Mouse (Mus musculus): ENCODE measurements around the gene Synm. TPM values are rescaled to one million over a fixed set of nuclear protein-coding genes. Genes with fewer than 3 reads are reported as not detected.

The Synm gene
- polyA plus RNA-seq, 1 experiment from 2014 or later: 7.1 TPM

GRCm38 (mm10) chr7:67732276-67732675 is 27.3 kb downstream of the Synm start:
- 77% methylated on average over 4 of the region's 4 CpGs for WGBS
- H3K9ac ChIP-seq (ENCODE audit: low read depth, low read length): no peak overlapping the region
- no peaks in the 10 kb centered on the region; the same call in 1 of the 2 replicates for H3K4me1 ChIP-seq (ENCODE audit: control insufficient read depth, insufficient read depth, low read depth, low read length)

GRCm38 (mm10) chr7:67730431-67731110 is 29.0 kb downstream of the Synm start:
- H3K4me1 ChIP-seq (ENCODE audit: control insufficient read depth, insufficient read depth, low read depth, low read length): no peaks in the 10 kb centered on the region
- no peak overlapping the region for H3K27ac ChIP-seq (ENCODE audit: low read depth, low read length)
- no peak for ATAC-seq
- H3K9ac ChIP-seq (ENCODE audit: low read depth, low read length): no peak overlapping the region
- no peaks in the 10 kb centered on the region for H3K36me3 ChIP-seq (ENCODE audit: control insufficient read depth, insufficient read depth, low read length)
- H3K27me3 ChIP-seq (replicated peaks; ENCODE audit: control insufficient read depth, insufficient read depth, low read length): no peaks in the 10 kb centered on the region
- H3K9me3 ChIP-seq (ENCODE audit: control insufficient read depth, low read length): no peaks in the 10 kb centered on the region
- H3K4me3 ChIP-seq (ENCODE audit: low read length): no peak overlapping the region
- WGBS: 52% methylated on average over 5 of the region's 5 CpGs
- no peak overlapping the region for H3K4me2 ChIP-seq (ENCODE audit: low read length)

More at GRCm38 (mm10) chr7:67732276-67732675, 27.3 kb downstream of the Synm start:
- ATAC-seq: no peak
- no peaks in the 10 kb centered on the region for H3K9me3 ChIP-seq (ENCODE audit: control insufficient read depth, low read length)
- H3K36me3 ChIP-seq (ENCODE audit: control insufficient read depth, insufficient read depth, low read length): no peaks in the 10 kb centered on the region
- H3K27me3 ChIP-seq (replicated peaks; ENCODE audit: control insufficient read depth, insufficient read depth, low read length): no peaks in the 10 kb centered on the region
- no peak overlapping the region for H3K4me3 ChIP-seq (ENCODE audit: low read length)
- H3K4me2 ChIP-seq (ENCODE audit: low read length): no peak overlapping the region
- no peak overlapping the region for H3K27ac ChIP-seq (ENCODE audit: low read depth, low read length)

GRCm38 (mm10) chr7:67728809-67729208 is 30.7 kb downstream of the Synm start:
- no peaks in the 10 kb centered on the region for H3K27me3 ChIP-seq (replicated peaks; ENCODE audit: control insufficient read depth, insufficient read depth, low read length)
- no peak overlapping the region for H3K27ac ChIP-seq (ENCODE audit: low read depth, low read length)
- 93% methylated on average over 4 of the region's 4 CpGs for WGBS
- no peak overlapping the region for H3K9ac ChIP-seq (ENCODE audit: low read depth, low read length)
- H3K4me3 ChIP-seq (ENCODE audit: low read length): no peak overlapping the region
- H3K36me3 ChIP-seq (ENCODE audit: control insufficient read depth, insufficient read depth, low read length): no peaks in the 10 kb centered on the region
- no peaks in the 10 kb centered on the region for H3K4me1 ChIP-seq (ENCODE audit: control insufficient read depth, insufficient read depth, low read depth, low read length)
- H3K9me3 ChIP-seq (ENCODE audit: control insufficient read depth, low read length): no peaks in the 10 kb centered on the region
- no peak for ATAC-seq
- H3K4me2 ChIP-seq (ENCODE audit: low read length): no peak overlapping the region

GRCm38 (mm10) chr7:67728203-67728602 is 31.3 kb downstream of the Synm start:
- Histone ChIP-seq H3K27me3 (replicated peaks; ENCODE audit: control insufficient read depth, insufficient read depth, low read length) (no peaks in the 10 kb centered on the region), H3K4me1 (ENCODE audit: control insufficient read depth, insufficient read depth, low read depth, low read length) (no peaks in the 10 kb centered on the region), H3K9ac (ENCODE audit: low read depth, low read length) (no peak overlapping the region), H3K27ac (ENCODE audit: low read depth, low read length) (no peak overlapping the region), H3K4me3 (ENCODE audit: low read length) (no peak overlapping the region), H3K9me3 (ENCODE audit: control insufficient read depth, low read length) (no peaks in the 10 kb centered on the region), H3K4me2 (ENCODE audit: low read length) (no peak overlapping the region), H3K36me3 (ENCODE audit: control insufficient read depth, insufficient read depth, low read length) (no peaks in the 10 kb centered on the region)
- 90% methylated on average over 4 of the region's 4 CpGs for WGBS
- ATAC-seq: no peak

- 60% methylated on average over 9 of the region's 9 CpGs for WGBS
- Histone ChIP-seq H3K27ac (ENCODE audit: low read depth, low read length) (no peak overlapping the region), H3K27me3 (replicated peaks; ENCODE audit: control insufficient read depth, insufficient read depth, low read length) (no peaks in the 10 kb centered on the region), H3K4me2 (ENCODE audit: low read length) (no peak overlapping the region), H3K9me3 (ENCODE audit: control insufficient read depth, low read length) (no peaks in the 10 kb centered on the region), H3K4me3 (ENCODE audit: low read length) (no peak overlapping the region), H3K4me1 (ENCODE audit: control insufficient read depth, insufficient read depth, low read depth, low read length) (no peaks in the 10 kb centered on the region), H3K9ac (ENCODE audit: low read depth, low read length) (no peak overlapping the region), H3K36me3 (ENCODE audit: control insufficient read depth, insufficient read depth, low read length) (no peaks in the 10 kb centered on the region)
- no peak for ATAC-seq
Observed at GRCm38 (mm10) chr7:67725016-67725415, 34.5 kb downstream of the Synm start.

GRCm38 (mm10) chr7:67724536-67724935 is 35.0 kb downstream of the Synm start:
- no peak overlapping the region for H3K4me2 ChIP-seq (ENCODE audit: low read length)
- H3K9ac ChIP-seq (ENCODE audit: low read depth, low read length): no peak overlapping the region
- no peak overlapping the region for H3K27ac ChIP-seq (ENCODE audit: low read depth, low read length)
- H3K27me3 ChIP-seq (replicated peaks; ENCODE audit: control insufficient read depth, insufficient read depth, low read length): no peaks in the 10 kb centered on the region
- H3K4me1 ChIP-seq (ENCODE audit: control insufficient read depth, insufficient read depth, low read depth, low read length): no peaks in the 10 kb centered on the region
- H3K9me3 ChIP-seq (ENCODE audit: control insufficient read depth, low read length): no peaks in the 10 kb centered on the region
- no peak for ATAC-seq
- 70% methylated on average over 4 of the region's 4 CpGs for WGBS
- H3K4me3 ChIP-seq (ENCODE audit: low read length): no peak overlapping the region
- H3K36me3 ChIP-seq (ENCODE audit: control insufficient read depth, insufficient read depth, low read length): no peaks in the 10 kb centered on the region

GRCm38 (mm10) chr7:67722163-67722562 is 37.4 kb downstream of the Synm start:
- WGBS: 42% methylated on average over 2 of the region's 2 CpGs
- H3K4me2 ChIP-seq (ENCODE audit: low read length): no peak overlapping the region
- ATAC-seq: no peak

GRCm38 (mm10) chr7:67718804-67719203 is 40.7 kb downstream of the Synm start:
- Histone ChIP-seq H3K9ac (ENCODE audit: low read depth, low read length) (no peak overlapping the region), H3K9me3 (ENCODE audit: control insufficient read depth, low read length) (no peaks in the 10 kb centered on the region), H3K36me3 (ENCODE audit: control insufficient read depth, insufficient read depth, low read length) (no peaks in the 10 kb centered on the region), H3K4me3 (ENCODE audit: low read length) (no peak overlapping the region), H3K4me1 (ENCODE audit: control insufficient read depth, insufficient read depth, low read depth, low read length) (peaks cover 6% of the 10 kb centered on the region), H3K4me2 (ENCODE audit: low read length) (no peak overlapping the region), H3K27ac (ENCODE audit: low read depth, low read length) (no peak overlapping the region), H3K27me3 (replicated peaks; ENCODE audit: control insufficient read depth, insufficient read depth, low read length) (no peaks in the 10 kb centered on the region)
- WGBS: 48% methylated on average over 8 of the region's 8 CpGs
- ATAC-seq: no peak

More at GRCm38 (mm10) chr7:67722163-67722562, 37.4 kb downstream of the Synm start:
- Histone ChIP-seq H3K9me3 (ENCODE audit: control insufficient read depth, low read length) (no peaks in the 10 kb centered on the region), H3K4me3 (ENCODE audit: low read length) (no peak overlapping the region), H3K9ac (ENCODE audit: low read depth, low read length) (no peak overlapping the region), H3K27me3 (replicated peaks; ENCODE audit: control insufficient read depth, insufficient read depth, low read length) (no peaks in the 10 kb centered on the region), H3K27ac (ENCODE audit: low read depth, low read length) (no peak overlapping the region), H3K4me1 (ENCODE audit: control insufficient read depth, insufficient read depth, low read depth, low read length) (no peaks in the 10 kb centered on the region), H3K36me3 (ENCODE audit: control insufficient read depth, insufficient read depth, low read length) (no peaks in the 10 kb centered on the region)

- Histone ChIP-seq H3K27me3 (replicated peaks; ENCODE audit: control insufficient read depth, insufficient read depth, low read length) (no peaks in the 10 kb centered on the region), H3K4me1 (ENCODE audit: control insufficient read depth, insufficient read depth, low read depth, low read length) (peaks cover 7% of the 10 kb centered on the region), H3K4me2 (ENCODE audit: low read length) (no peak overlapping the region), H3K9ac (ENCODE audit: low read depth, low read length) (no peak overlapping the region), H3K4me3 (ENCODE audit: low read length) (no peak overlapping the region), H3K36me3 (ENCODE audit: control insufficient read depth, insufficient read depth, low read length) (0 out of 2 replicates have a peak, but pooled peaks cover 2% of the 10 kb centered on the region), H3K27ac (ENCODE audit: low read depth, low read length) (no peak overlapping the region), H3K9me3 (ENCODE audit: control insufficient read depth, low read length) (0 out of 2 replicates have a peak, but pooled peaks cover 4% of the 10 kb centered on the region)
- no peak for ATAC-seq
- 84% methylated on average over 3 of the region's 3 CpGs for WGBS
Observed at GRCm38 (mm10) chr7:67717520-67717919, 42.0 kb downstream of the Synm start.
